14 mouse cellular contexts compared by ENCODE assay signal in the genomic region with DNA sequence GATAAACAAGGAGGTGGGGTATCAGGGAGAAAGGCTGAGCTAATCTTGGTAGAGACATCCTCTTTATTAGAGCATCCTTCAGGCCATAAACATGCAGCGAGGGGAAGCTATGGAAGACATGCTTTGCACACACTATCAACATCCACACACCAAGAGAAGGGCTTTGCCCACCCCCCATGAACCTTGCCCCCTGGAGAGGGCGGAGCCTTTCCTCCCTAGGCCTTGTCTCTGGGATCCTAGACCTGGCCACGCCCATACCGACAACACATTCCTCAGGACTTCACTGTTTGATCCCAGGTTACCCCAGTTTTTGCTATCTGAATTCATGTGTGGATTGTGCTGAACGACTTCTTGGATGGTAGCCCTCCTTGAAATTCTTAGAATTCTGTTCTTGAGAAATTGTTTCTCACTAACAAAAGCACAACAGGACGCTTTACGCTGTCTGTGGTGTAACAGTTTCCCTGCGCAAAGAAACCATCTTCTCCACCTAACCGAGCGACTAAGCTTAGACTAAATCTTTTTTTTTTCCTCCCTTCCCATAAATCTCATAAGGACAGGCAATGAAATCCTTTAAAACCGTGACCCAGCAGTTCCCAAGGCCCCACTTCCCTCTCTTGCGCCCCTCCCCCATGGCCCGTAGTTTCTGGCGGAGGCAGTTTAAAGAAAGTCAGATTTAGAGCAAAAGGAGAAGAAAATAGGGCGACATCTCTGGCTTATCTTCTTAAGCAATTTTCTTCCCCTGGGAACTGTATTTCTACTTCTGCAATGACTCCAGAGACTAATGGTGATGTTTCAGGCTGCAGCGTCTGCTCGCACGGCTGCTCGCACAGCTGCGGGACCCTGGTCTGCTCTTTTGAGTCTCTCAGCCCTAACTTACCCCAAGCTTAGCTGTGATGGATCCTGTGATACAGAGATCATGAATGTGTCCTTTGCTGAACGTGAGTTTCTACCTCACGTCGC. TPM values are rescaled to one million over a fixed set of nuclear protein-coding genes. Genes with fewer than 3 reads are reported as not detected.
DNase-seq lines count a peak whose midpoint lies in the region; ATAC-seq and TF ChIP-seq lines count a peak whose summit lies in the region.
"Had no signal": no experiment of that assay in that cellular context is flagged by ENCODE, and none has a peak within 500 bp of the region (broad histone marks: within the 10 kb centered on the region; RNA-seq: fewer than 3 reads in every experiment).

No protein-coding gene starts in this region.

- H3K4me3 ChIP-seq in kidney, adult 2 months (ENCODE audit: insufficient read depth, low read depth, low read length), result no peak overlapping the region
- H3K4me3 ChIP-seq in E14TG2a.4 (replicated peaks; ENCODE audit: low read length), result peak overlapping the region; percentile 62
- H3K4me3 ChIP-seq: erythroblast, embryonic 14.5 days; liver, embryonic 15.5 days had no signal

- peak; percentile 4 for DNase-seq in kidney, adult 2 months
- no peak for DNase-seq in kidney, adult 8-10 months
- DNase-seq in embryo, embryonic 11 days, result peak; percentile 60
- no peak for DNase-seq in spleen, postnatal 14 days (ENCODE audit: low spot score in 2 of 2)
- no peak for DNase-seq in c-Kit-positive CD71-positive TER-119-positive erythroid progenitor cells, embryonic 14.5 days (ENCODE audit: low spot score)
- DNase-seq in lung, adult 18-20 months, result no peak
- DNase-seq: cerebellum, postnatal 10 days had no signal

- H3K4me1 ChIP-seq in kidney, adult 2 months (ENCODE audit: control insufficient read depth, insufficient read depth, low read length), result no peaks in the 10 kb centered on the region
- peaks cover 96% of the 10 kb centered on the region for H3K4me1 ChIP-seq in E14TG2a.4 (replicated peaks; ENCODE audit: low read depth, low read length)
- H3K4me1 ChIP-seq: liver, embryonic 15.5 days had no signal

- no peaks in the 10 kb centered on the region for H3K36me3 ChIP-seq in kidney, adult 2 months (ENCODE audit: control insufficient read depth, insufficient read depth, low read length)
- H3K36me3 ChIP-seq in E14TG2a.4 (ENCODE audit: insufficient read depth, low read length), result no peaks in the 10 kb centered on the region
- H3K36me3 ChIP-seq: liver, embryonic 15.5 days had no signal

- no peak overlapping the region for H3K27ac ChIP-seq in kidney, adult 2 months (ENCODE audit: insufficient read depth, low read depth, low read length)
- H3K27ac ChIP-seq: liver, embryonic 15.5 days had no signal

- no peak for TF ChIP-seq CTCF in kidney, adult 2 months (conservative IDR thresholded peaks at IDR 0.05; ENCODE audit: insufficient read depth, insufficient read length, low read depth, low read length)
- no peak for TF ChIP-seq CTCF in E14TG2a.4 (conservative IDR thresholded peaks at IDR 0.05; ENCODE audit: low read length)

- WGBS in kidney, adult 2 months, result 48% methylated on average over 23 of the region's 23 CpGs

- no peaks in the 10 kb centered on the region for H3K9me3 ChIP-seq in E14TG2a.4 (ENCODE audit: low read length)
- H3K9me3 ChIP-seq: liver, embryonic 15.5 days had no signal

- no peak for TF ChIP-seq POLR2A in kidney, adult 2 months (IDR thresholded peaks at IDR 0.05; ENCODE audit: low read depth, low read length)

- no peaks in the 10 kb centered on the region for H3K27me3 ChIP-seq in kidney, adult 2 months (replicated peaks; ENCODE audit: control insufficient read depth, insufficient read depth, low read length)
- no peaks in the 10 kb centered on the region for H3K27me3 ChIP-seq in E14TG2a.4 (ENCODE audit: insufficient read depth, low read length)

- peak; percentile 43; the same call in 1 of the 2 replicates for ATAC-seq in megakaryocyte, adult 5-6 weeks (ENCODE audit: poor library complexity, severe bottlenecking)

RNA-seq across cellular contexts. Expression of gene Cldn14, which starts 1.7 kb away (rescaled TPM):
- 0.24 and 0.38 TPM in 2 replicates for polyA plus RNA-seq in kidney, adult 2 months (2012; rRNA removed)
- total RNA-seq in megakaryocyte, adult 5-6 weeks (2015), result not detected in 2 replicates
- total RNA-seq in megakaryocyte, adult 5-6 weeks (2017), result not detected in 2 replicates
- total RNA-seq: monocyte, adult 5-6 weeks had no signal
- polyA plus RNA-seq: C2C12; heart, embryonic 14.5 days had no signal

Comparison
In these comparisons a context has a peak if more than half of its experiments do, and no peak if none do; other contexts are left out.
1. DNase-seq: peak in kidney, adult 2 months (single experiment) and embryo, embryonic 11 days (single experiment); none in kidney, adult 8-10 months (0 of 2), spleen, postnatal 14 days (0 of 2), c-Kit-positive CD71-positive TER-119-positive erythroid progenitor cells, embryonic 14.5 days (single experiment) and lung, adult 18-20 months (0 of 2).